Mouse (Mus musculus): ENCODE measurements around the gene Aff4.
A peak's percentile ranks its signal among the peaks of the same experiment; 100 is the strongest.

Aff4 gene

DNA sequence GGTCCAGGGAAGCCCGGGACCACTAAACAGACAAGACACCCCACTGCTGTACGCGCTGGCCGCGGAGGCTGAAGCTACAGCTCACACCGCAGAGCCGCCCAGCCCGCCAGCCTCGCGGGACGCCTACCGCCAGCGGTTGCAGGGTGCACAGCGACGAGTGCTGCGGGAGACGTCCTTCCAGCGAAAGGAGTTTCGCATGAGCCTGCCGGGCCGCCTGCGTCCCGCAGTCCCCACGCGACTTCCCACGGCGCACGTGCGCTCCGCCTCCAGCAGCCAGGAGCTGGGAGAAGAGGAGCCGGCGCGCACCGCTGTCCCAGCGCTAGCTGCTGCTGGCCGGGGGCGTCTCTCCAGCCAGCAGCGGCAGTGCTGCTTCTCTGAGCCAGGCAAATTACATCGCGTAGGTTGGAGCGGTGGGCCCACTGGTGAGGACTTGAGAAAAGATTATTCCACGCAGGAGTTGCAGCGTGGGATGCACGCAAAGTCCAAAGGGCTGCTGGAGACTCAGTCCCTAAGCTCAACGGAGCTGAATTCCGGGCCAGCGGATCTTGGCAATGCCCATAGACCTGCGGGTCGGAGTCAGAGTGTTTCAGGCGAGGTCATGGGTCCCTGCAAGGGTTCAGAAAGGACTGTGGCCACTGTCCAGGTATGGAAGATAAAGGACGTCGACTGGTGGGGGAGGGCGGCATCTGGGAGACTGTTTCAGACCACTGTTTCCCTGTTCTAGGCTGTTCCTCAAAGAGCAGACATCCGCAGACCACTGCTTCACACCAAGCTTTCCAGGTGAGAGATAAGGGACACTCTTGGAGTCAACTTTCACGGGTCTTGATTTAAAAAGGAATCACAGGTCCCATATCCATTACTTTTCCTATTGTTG is 113.2 kb downstream of the Aff4 start:
- DNase-seq = peak; percentile 71

DNA sequence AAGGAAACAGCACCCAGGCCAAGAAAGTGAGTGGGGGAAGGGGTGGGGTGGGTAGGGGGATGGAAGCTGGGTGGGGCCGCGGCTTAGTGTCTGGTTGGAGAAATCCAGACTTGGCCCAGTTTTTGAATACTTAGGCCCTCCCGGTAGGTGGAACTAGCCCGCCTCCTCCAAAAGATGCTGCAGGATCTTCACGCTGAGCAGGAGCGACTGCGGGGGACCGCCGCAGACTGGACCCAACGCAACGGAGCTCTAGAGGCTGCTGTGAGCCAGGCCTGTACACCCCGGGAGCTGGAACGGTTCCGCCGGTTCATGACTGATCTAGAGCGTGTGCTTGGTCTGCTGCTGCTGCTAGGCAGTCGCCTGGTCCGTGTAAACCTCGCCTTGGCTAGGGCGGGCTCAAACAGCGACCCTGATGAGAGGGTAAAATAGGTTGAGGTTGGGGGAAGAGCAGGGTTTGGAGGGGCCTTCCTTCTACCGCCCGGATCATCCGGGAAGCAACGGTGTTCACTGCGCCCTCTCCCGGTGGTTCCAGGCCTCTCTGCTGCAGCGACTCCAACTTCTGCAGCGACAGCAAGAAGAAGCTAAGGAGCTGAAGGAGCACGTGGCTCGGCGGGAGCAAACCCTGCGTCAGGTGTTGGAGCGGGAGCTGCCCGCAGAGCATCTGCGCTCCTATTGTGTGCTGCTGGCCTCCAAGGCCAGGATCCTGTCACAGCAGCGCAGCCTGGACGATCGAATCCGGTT is 115.8 kb downstream of the Aff4 start:
- peak; percentile 90 for DNase-seq

DNA sequence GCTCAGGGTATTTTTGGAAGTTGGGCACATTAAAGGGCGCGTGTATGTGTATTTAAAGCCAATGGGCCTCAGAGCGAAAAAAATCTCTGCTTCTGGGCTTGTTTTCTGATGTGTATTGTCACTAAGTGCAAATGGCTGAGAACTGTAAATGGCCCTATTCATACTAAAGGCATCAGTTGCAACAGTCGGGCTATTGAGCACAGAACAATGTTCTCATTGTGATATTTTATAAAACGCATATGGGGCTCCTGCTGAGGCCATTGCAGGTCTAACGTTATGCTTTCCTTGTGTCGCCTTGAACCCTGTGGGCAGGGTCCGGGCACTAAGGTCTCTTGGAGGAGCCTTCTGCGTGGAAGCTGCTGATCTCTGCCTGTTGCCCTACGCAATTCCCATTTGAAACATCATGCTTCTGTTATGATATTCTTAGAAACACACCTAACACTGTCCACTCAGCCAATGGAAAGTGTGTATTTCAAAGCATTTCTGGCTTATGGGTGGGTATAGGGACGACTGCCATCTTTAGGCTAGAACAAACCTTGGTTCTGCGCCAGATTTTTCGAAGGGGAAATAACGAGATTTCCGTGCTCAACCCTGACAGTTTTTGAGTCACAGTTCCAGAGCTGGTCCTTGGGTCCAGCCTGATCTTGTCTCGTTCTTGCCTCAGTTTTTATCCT is 118.8 kb downstream of the Aff4 start:
- DNase-seq = no peak

DNA sequence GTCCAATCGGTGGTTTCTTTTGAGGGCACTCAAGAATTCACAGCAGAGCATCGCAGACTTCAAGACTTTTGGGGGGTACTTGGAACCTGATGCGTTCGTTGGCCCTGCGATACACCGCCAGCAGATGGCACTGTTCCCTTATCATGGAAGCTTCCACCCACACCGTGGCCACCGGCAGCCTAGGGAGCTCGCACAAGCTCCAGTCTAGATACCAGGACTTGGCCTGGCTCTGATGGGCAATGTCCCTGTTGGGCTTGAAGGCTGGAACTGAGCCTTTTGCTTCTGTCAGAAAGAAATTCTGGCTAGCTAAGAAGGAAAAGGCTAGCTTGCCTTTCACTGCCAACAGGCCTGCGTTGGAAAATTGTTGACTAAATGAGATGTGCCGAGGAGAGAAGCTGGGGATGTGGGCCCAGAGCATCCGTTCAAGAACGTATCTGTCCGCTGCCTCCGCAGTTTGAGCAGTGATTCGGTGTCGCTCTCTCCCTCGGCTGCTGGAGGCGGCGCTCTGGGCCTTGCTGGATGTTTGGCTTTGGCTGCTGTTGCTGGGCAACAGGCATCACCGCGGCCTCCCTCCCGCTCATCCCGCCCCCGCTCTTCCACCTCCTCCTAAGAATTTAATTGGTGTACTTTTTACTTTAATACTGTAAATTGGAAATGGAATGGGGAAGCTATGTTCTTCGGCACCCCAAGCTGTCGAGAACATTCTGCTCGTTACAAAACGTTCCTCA is 119.5 kb downstream of the Aff4 start, which contains the start of gene Gm9837:
Gene Gm9837 (minus strand): TSS at position 512 of the 728 bp plus-strand sequence.
- peak; percentile 95 for DNase-seq
